21 mouse cellular contexts compared by ENCODE assay signal in genomic region chr10:17561977-17562376, GRCm38 (mm10).
A peak's percentile ranks its signal among the peaks of the same experiment; 100 is the strongest.
DNase-seq lines count a peak whose midpoint lies in the region; ATAC-seq and TF ChIP-seq lines count a peak whose summit lies in the region.
"Had no signal": no experiment of that assay in that cellular context is flagged by ENCODE, and none has a peak within 500 bp of the region (broad histone marks: within the 10 kb centered on the region; RNA-seq: fewer than 3 reads in every experiment).

No protein-coding gene starts in this region.

- DNase-seq in heart, postnatal 10 days = no peak
- no peak for DNase-seq in lung, postnatal 4 days
- DNase-seq in liver, embryonic 11.5 days (ENCODE audit: low spot score) = no peak
- no peak for DNase-seq in liver, embryonic 14.5 days (ENCODE audit: low read depth in 3 of 3, low spot score in 3 of 3)
- no peak for DNase-seq in left cerebral cortex, adult 8-10 months (ENCODE audit: low spot score in 2 of 2)
- DNase-seq: adrenal gland, adult 8-10 months; cerebellum, adult 9-10 months; right cerebral cortex, postnatal 14 days; spleen, adult 18-20 months; thymus, adult 18-20 months; thymus, postnatal 4 days had no signal

- no peak for TF ChIP-seq CTCF in liver, embryonic 14.5 days (IDR thresholded peaks at IDR 0.05; ENCODE audit: low read depth)

- no peak for ATAC-seq in heart, embryonic 16.5 days (replicated peaks; ENCODE audit: extremely low read depth, insufficient read depth, low FRiP score)
- no peak for ATAC-seq in lung, embryonic 16.5 days (ENCODE audit: low read depth)
- ATAC-seq in liver, embryonic 11.5 days (replicated peaks; ENCODE audit: low FRiP score) = peak; percentile 57; the same call in 1 of the 2 replicates
- ATAC-seq in liver, embryonic 14.5 days (ENCODE audit: insufficient read depth) = peak; percentile 59
- ATAC-seq: inflammation-experienced regulatory T-cells, adult 6 months; Patski had no signal

- H3K36me3 ChIP-seq in heart, embryonic 16.5 days (ENCODE audit: control insufficient read depth, insufficient read depth) = no peaks in the 10 kb centered on the region
- H3K36me3 ChIP-seq in lung, embryonic 16.5 days (ENCODE audit: control insufficient read depth, insufficient read depth, low read length) = no peaks in the 10 kb centered on the region
- no peaks in the 10 kb centered on the region for H3K36me3 ChIP-seq in liver, embryonic 11.5 days (ENCODE audit: control insufficient read depth, insufficient read depth, low read length)
- H3K36me3 ChIP-seq in liver, embryonic 14.5 days (replicated peaks; ENCODE audit: control insufficient read depth, insufficient read depth, low read depth) = no peaks in the 10 kb centered on the region
- H3K36me3 ChIP-seq: hindbrain, embryonic 12.5 days; limb, embryonic 15.5 days; midbrain, embryonic 15.5 days had no signal

- H3K27ac ChIP-seq in heart, embryonic 16.5 days (ENCODE audit: low read length) = 0 out of 2 replicates have a peak overlapping the region, but pooled peaks have one; percentile 29
- H3K27ac ChIP-seq in lung, embryonic 16.5 days (ENCODE audit: low read length) = peak overlapping the region; percentile 71
- no peak overlapping the region for H3K27ac ChIP-seq in liver, embryonic 11.5 days (ENCODE audit: low read depth, low read length)
- no peak overlapping the region; the same call in 1 of the 2 replicates for H3K27ac ChIP-seq in liver, embryonic 14.5 days
- H3K27ac ChIP-seq: hindbrain, embryonic 12.5 days; limb, embryonic 15.5 days; macrophage; midbrain, embryonic 15.5 days had no signal

- 64% methylated on average over 5 of the region's 5 CpGs for WGBS in heart, embryonic 16.5 days
- 53% methylated on average over 5 of the region's 5 CpGs for WGBS in lung, embryonic 16.5 days
- 56% methylated on average over 5 of the region's 5 CpGs for WGBS in liver, embryonic 11.5 days
- 27% methylated on average over 5 of the region's 5 CpGs for WGBS in liver, embryonic 14.5 days (ENCODE audit: insufficient replicate concordance)

- TF ChIP-seq EP300 in liver, embryonic 14.5 days (IDR thresholded peaks at IDR 0.05; ENCODE audit: low read depth) = no peak

- no peaks in the 10 kb centered on the region for H3K27me3 ChIP-seq in heart, embryonic 16.5 days (ENCODE audit: control insufficient read depth, insufficient read depth, low read length)
- no peaks in the 10 kb centered on the region for H3K27me3 ChIP-seq in lung, embryonic 16.5 days (ENCODE audit: control insufficient read depth, insufficient read depth, low read depth, low read length)
- no peaks in the 10 kb centered on the region for H3K27me3 ChIP-seq in liver, embryonic 11.5 days (replicated peaks; ENCODE audit: control insufficient read depth, insufficient read depth, low read length)
- H3K27me3 ChIP-seq in liver, embryonic 14.5 days (ENCODE audit: control insufficient read depth, insufficient read depth, low read length) = no peaks in the 10 kb centered on the region
- H3K27me3 ChIP-seq: hindbrain, embryonic 12.5 days; limb, embryonic 15.5 days; midbrain, embryonic 15.5 days; Patski had no signal

- no peak overlapping the region for H3K9ac ChIP-seq in heart, embryonic 16.5 days (ENCODE audit: low read length)
- H3K9ac ChIP-seq in lung, embryonic 16.5 days (ENCODE audit: low read length) = no peak overlapping the region
- H3K9ac ChIP-seq in liver, embryonic 11.5 days (ENCODE audit: low read depth, low read length) = no peak overlapping the region
- no peak overlapping the region for H3K9ac ChIP-seq in liver, embryonic 14.5 days (replicated peaks)
- H3K9ac ChIP-seq: hindbrain, embryonic 12.5 days; limb, embryonic 15.5 days; midbrain, embryonic 15.5 days had no signal

- H3K4me2 ChIP-seq in heart, embryonic 16.5 days (ENCODE audit: low read depth, low read length) = no peak overlapping the region
- no peak overlapping the region for H3K4me2 ChIP-seq in lung, embryonic 16.5 days (ENCODE audit: low read depth, low read length)
- peak overlapping the region; percentile 6; the same call in 1 of the 2 replicates for H3K4me2 ChIP-seq in liver, embryonic 11.5 days
- H3K4me2 ChIP-seq in liver, embryonic 14.5 days (ENCODE audit: low read depth) = peak overlapping the region; percentile 35
- H3K4me2 ChIP-seq: hindbrain, embryonic 12.5 days; limb, embryonic 15.5 days; midbrain, embryonic 15.5 days had no signal

- intact Hi-C loops in heart, postnatal 10 days (cut with DNase I) = loop anchor here (5.0 kb wide), 1 partner anchor 160 kb away; the partner anchor contains the start of gene Cited2

- no peaks in the 10 kb centered on the region for H3K9me3 ChIP-seq in heart, embryonic 16.5 days (replicated peaks; ENCODE audit: control insufficient read depth, low read length)
- H3K9me3 ChIP-seq in lung, embryonic 16.5 days (ENCODE audit: control insufficient read depth, low read length) = no peaks in the 10 kb centered on the region
- H3K9me3 ChIP-seq in liver, embryonic 11.5 days (ENCODE audit: control insufficient read depth, low read length) = no peaks in the 10 kb centered on the region
- no peaks in the 10 kb centered on the region for H3K9me3 ChIP-seq in liver, embryonic 14.5 days (ENCODE audit: control insufficient read depth, low read length)
- H3K9me3 ChIP-seq: hindbrain, embryonic 12.5 days; limb, embryonic 15.5 days; midbrain, embryonic 15.5 days had no signal

- no peak overlapping the region for H3K4me3 ChIP-seq in heart, embryonic 16.5 days (ENCODE audit: low read length)
- no peak overlapping the region for H3K4me3 ChIP-seq in lung, embryonic 16.5 days (ENCODE audit: low read length)
- no peak overlapping the region for H3K4me3 ChIP-seq in liver, embryonic 11.5 days (ENCODE audit: low read depth, low read length)
- H3K4me3 ChIP-seq in liver, embryonic 14.5 days (ENCODE audit: insufficient read depth in 1 of 2, low read depth in 2 of 2, low read length in 2 of 2) = no peak overlapping the region
- H3K4me3 ChIP-seq: erythroblast, embryonic 14.5 days; hindbrain, embryonic 12.5 days; limb, embryonic 15.5 days; midbrain, embryonic 15.5 days; myocyte had no signal

- peaks cover 16% of the 10 kb centered on the region for H3K4me1 ChIP-seq in heart, embryonic 16.5 days (ENCODE audit: control insufficient read depth, insufficient read depth, low read length)
- peaks cover 30% of the 10 kb centered on the region for H3K4me1 ChIP-seq in lung, embryonic 16.5 days (replicated peaks; ENCODE audit: control insufficient read depth, insufficient read depth, low read length)
- peaks cover 28% of the 10 kb centered on the region for H3K4me1 ChIP-seq in liver, embryonic 11.5 days (replicated peaks; ENCODE audit: control insufficient read depth, insufficient read depth, low read length)
- peaks cover 21 to 38% of the 10 kb centered on the region in 2 experiments for H3K4me1 ChIP-seq in liver, embryonic 14.5 days (replicated peaks; ENCODE audit: control insufficient read depth in 2 of 2, insufficient read depth in 2 of 2, low read length in 1 of 2)
- H3K4me1 ChIP-seq: hindbrain, embryonic 12.5 days; midbrain, embryonic 15.5 days had no signal

Comparison
In these comparisons a context has a peak if more than half of its experiments do, and no peak if none do; other contexts are left out.
1. ATAC-seq: peak in liver, embryonic 11.5 days (single experiment) and liver, embryonic 14.5 days (single experiment); none in heart, embryonic 16.5 days (single experiment) and lung, embryonic 16.5 days (single experiment).
2. H3K27ac ChIP-seq: peak in heart, embryonic 16.5 days (single experiment) and lung, embryonic 16.5 days (single experiment); none in liver, embryonic 11.5 days (single experiment) and liver, embryonic 14.5 days (single experiment).
3. H3K4me2 ChIP-seq: peak in liver, embryonic 11.5 days (single experiment) and liver, embryonic 14.5 days (single experiment); none in heart, embryonic 16.5 days (single experiment) and lung, embryonic 16.5 days (single experiment).